Mouse (Mus musculus) limb, embryonic 13.5 days (tissue): Measurements from ENCODE around the gene Ptch1. TPM values are rescaled to one million over a fixed set of nuclear protein-coding genes. Genes with fewer than 3 reads are reported as not detected.

Experiments used
- ATAC-seq: fragments of 200-750 bp; cut with Nextera tagmentation; 2 replicates; pipeline ENCODE4 v1.8.0; 2017; ENCODE audit warnings: low read depth, moderate number of reproducible peaks, moderate TSS enrichment; ENCODE audit not compliant: low FRiP score
- H3K27ac ChIP-seq: fragments of 300-500 bp; sonication (generic); 2 replicates; pipeline ENCODE4 v1.5.1; 2015; ENCODE audit warnings: inconsistent platforms, mild to moderate bottlenecking, moderate library complexity
- H3K27me3 ChIP-seq: fragments of 300-500 bp; sonication (generic); 2 replicates; pipeline ENCODE4 v1.6.1; 2015; ENCODE audit warnings: mild to moderate bottlenecking, inconsistent platforms
- H3K36me3 ChIP-seq: fragments of 300-500 bp; sonication (generic); 2 replicates; pipeline ENCODE4 v1.6.1; 2015; ENCODE audit warnings: inconsistent platforms, mild to moderate bottlenecking, moderate library complexity
- H3K4me1 ChIP-seq: fragments of 300-500 bp; sonication (generic); 2 replicates; pipeline ENCODE4 v1.6.1; 2015; ENCODE audit warnings: inconsistent platforms
- H3K4me2 ChIP-seq: fragments of 300-500 bp; sonication (generic); replicated peaks from 2 replicates; pipeline ENCODE4 v1.6.1; 2015; ENCODE audit warnings: inconsistent platforms, mild to moderate bottlenecking, moderate library complexity
- H3K4me3 ChIP-seq: fragments of 300-500 bp; sonication (generic); 2 replicates; pipeline ENCODE4 v1.5.1; 2015; ENCODE audit warnings: moderate library complexity, mild to moderate bottlenecking, inconsistent platforms
- H3K9ac ChIP-seq: fragments of 300-500 bp; sonication (generic); 2 replicates; pipeline ENCODE4 v1.6.1; 2015; ENCODE audit warnings: mild to moderate bottlenecking, inconsistent platforms
- H3K9me3 ChIP-seq: fragments of 300-500 bp; sonication (generic); 2 replicates; pipeline ENCODE4 v1.6.1; 2016; ENCODE audit warnings: inconsistent platforms
- WGBS: fragments of 180-500 bp; shearing (Covaris S2); methylation state at CpG from one replicate; pipeline ENCODE4 v1.1.7; 2015; 5-methylcytosine and 5-hydroxymethylcytosine counted together
- polyA plus RNA-seq: library from polyadenylated mRNA; unstranded; fragments of >200 nt; fragmentation: Nextera tagmentation; extraction: Ambion mirVana; gene quantifications from 2 replicates; pipeline ENCODE4 v1.2.1, GENCODE M21; 2015

The Ptch1 gene
- polyA plus RNA-seq, 1 experiment from 2014 or later: 27.4 TPM

- no peak for ATAC-seq
- peak overlapping the region; percentile 98 for H3K4me2 ChIP-seq
- peak overlapping the region; percentile 97 for H3K4me3 ChIP-seq
- H3K27me3 ChIP-seq: peaks cover 46% of the 10 kb centered on the region
- H3K36me3 ChIP-seq: no peaks in the 10 kb centered on the region
- H3K27ac ChIP-seq: peak overlapping the region; percentile 100
- peaks cover 33% of the 10 kb centered on the region for H3K4me1 ChIP-seq
- H3K9ac ChIP-seq: peak overlapping the region; percentile 89
- WGBS: 12% methylated on average over 5 of the region's 5 CpGs
- no peaks in the 10 kb centered on the region for H3K9me3 ChIP-seq
These were observed 4.0 kb downstream of the Ptch1 start for GRCm38 (mm10) chr13:63569396-63569756.

GRCm38 (mm10) chr13:63568741-63569395, 4.5 kb downstream of the Ptch1 start:
- Histone ChIP-seq H3K27me3 (peaks cover 41% of the 10 kb centered on the region), H3K9ac (peak overlapping the region; percentile 89), H3K36me3 (no peaks in the 10 kb centered on the region), H3K4me2 (peak overlapping the region; percentile 98), H3K4me3 (peak overlapping the region; percentile 97), H3K4me1 (peaks cover 28% of the 10 kb centered on the region), H3K9me3 (no peaks in the 10 kb centered on the region), H3K27ac (peak overlapping the region; percentile 100)
- no peak for ATAC-seq
- WGBS: 5% methylated on average over 19 of the region's 19 CpGs

GRCm38 (mm10) chr13:63568306-63568705, 5.1 kb downstream of the Ptch1 start:
- H3K9me3 ChIP-seq: no peaks in the 10 kb centered on the region
- ATAC-seq: no peak
- H3K36me3 ChIP-seq: no peaks in the 10 kb centered on the region
- H3K27ac ChIP-seq: peak overlapping the region; percentile 100
- peak overlapping the region; percentile 98 for H3K4me2 ChIP-seq
- 1% methylated on average over 14 of the region's 14 CpGs for WGBS
- H3K9ac ChIP-seq: peak overlapping the region; percentile 89
- peaks cover 35% of the 10 kb centered on the region; the same call in 1 of the 2 replicates for H3K27me3 ChIP-seq
- peak overlapping the region; percentile 97 for H3K4me3 ChIP-seq
- peaks cover 23% of the 10 kb centered on the region for H3K4me1 ChIP-seq

GRCm38 (mm10) chr13:63567677-63568293, 5.6 kb downstream of the Ptch1 start:
- Histone ChIP-seq H3K9ac (peak overlapping the region; percentile 89), H3K27ac (peak overlapping the region; percentile 100), H3K4me2 (peak overlapping the region; percentile 98), H3K9me3 (no peaks in the 10 kb centered on the region), H3K27me3 (peaks cover 34% of the 10 kb centered on the region; the same call in 1 of the 2 replicates), H3K36me3 (no peaks in the 10 kb centered on the region), H3K4me3 (peak overlapping the region; percentile 97), H3K4me1 (peaks cover 23% of the 10 kb centered on the region)
- under 1% methylated on average over 62 of the region's 62 CpGs for WGBS
- ATAC-seq: peak; percentile 89

GRCm38 (mm10) chr13:63566018-63567015, 7.1 kb downstream of the Ptch1 start:
- peaks cover 22% of the 10 kb centered on the region; the same call in 1 of the 2 replicates for H3K27me3 ChIP-seq
- ATAC-seq: peak; percentile 59
- peak overlapping the region; percentile 97 for H3K4me3 ChIP-seq
- H3K4me1 ChIP-seq: peaks cover 26% of the 10 kb centered on the region
- H3K36me3 ChIP-seq: no peaks in the 10 kb centered on the region
- H3K27ac ChIP-seq: peak overlapping the region; percentile 100
- H3K9ac ChIP-seq: peak overlapping the region; percentile 99
- no peaks in the 10 kb centered on the region for H3K9me3 ChIP-seq
- WGBS: 0% methylated on average over 46 of the region's 46 CpGs
- H3K4me2 ChIP-seq: peak overlapping the region; percentile 98

- peaks cover 5% of the 10 kb centered on the region; the same call in 1 of the 2 replicates for H3K36me3 ChIP-seq
- H3K27ac ChIP-seq: peak overlapping the region; percentile 100
- no peak for ATAC-seq
- H3K4me3 ChIP-seq: peak overlapping the region; percentile 97
- H3K4me2 ChIP-seq: peak overlapping the region; percentile 98
- WGBS: under 1% methylated on average over 96 of the region's 99 CpGs
- no peaks in the 10 kb centered on the region for H3K9me3 ChIP-seq
- H3K27me3 ChIP-seq: peaks cover 17% of the 10 kb centered on the region; the same call in 1 of the 2 replicates
- peaks cover 34% of the 10 kb centered on the region for H3K4me1 ChIP-seq
- H3K9ac ChIP-seq: peak overlapping the region; percentile 99
These were observed 7.9 kb downstream of the Ptch1 start for GRCm38 (mm10) chr13:63565320-63566017.

GRCm38 (mm10) chr13:63564626-63565319, 8.6 kb downstream of the Ptch1 start:
- H3K4me3 ChIP-seq: peak overlapping the region; percentile 97
- peak overlapping the region; percentile 100 for H3K27ac ChIP-seq
- H3K9me3 ChIP-seq: no peaks in the 10 kb centered on the region
- peak overlapping the region; percentile 99 for H3K9ac ChIP-seq
- peaks cover 10% of the 10 kb centered on the region; the same call in 1 of the 2 replicates for H3K27me3 ChIP-seq
- under 1% methylated on average over 36 of the region's 36 CpGs for WGBS
- H3K36me3 ChIP-seq: peaks cover 11% of the 10 kb centered on the region
- H3K4me1 ChIP-seq: peaks cover 41% of the 10 kb centered on the region
- ATAC-seq: no peak
- peak overlapping the region; percentile 98 for H3K4me2 ChIP-seq

GRCm38 (mm10) chr13:63563781-63564625, 9.4 kb downstream of the Ptch1 start:
- Histone ChIP-seq H3K4me3 (peak overlapping the region; percentile 97), H3K27ac (peak overlapping the region; percentile 100), H3K9ac (peak overlapping the region; percentile 99), H3K4me1 (peaks cover 42% of the 10 kb centered on the region), H3K27me3 (peaks cover 2% of the 10 kb centered on the region; the same call in 1 of the 2 replicates), H3K4me2 (peak overlapping the region; percentile 98), H3K36me3 (peaks cover 11% of the 10 kb centered on the region), H3K9me3 (no peaks in the 10 kb centered on the region)
- no peak for ATAC-seq
- under 1% methylated on average over 51 of the region's 51 CpGs for WGBS

- Histone ChIP-seq H3K27me3 (no peaks in the 10 kb centered on the region), H3K36me3 (peaks cover 11% of the 10 kb centered on the region), H3K4me3 (peak overlapping the region; percentile 97), H3K4me1 (peaks cover 43% of the 10 kb centered on the region), H3K4me2 (peak overlapping the region; percentile 98), H3K27ac (peak overlapping the region; percentile 100), H3K9ac (peak overlapping the region; percentile 99), H3K9me3 (no peaks in the 10 kb centered on the region)
- WGBS: under 1% methylated on average over 51 of the region's 51 CpGs
- peak; percentile 43 for ATAC-seq
These were observed 10.2 kb downstream of the Ptch1 start for GRCm38 (mm10) chr13:63562972-63563780.
